Mouse (Mus musculus) heart, postnatal 0 days (tissue): Measurements from ENCODE around the gene Mau2.

Source experiments
- CTCF ChIP-seq: IDR thresholded peaks from 2 replicates; pipeline ENCODE4 v1.5.1; 2016; ENCODE audit warnings: antibody characterized with exemption, control low read depth, low read depth
- EP300 ChIP-seq: IDR thresholded peaks from 2 replicates; pipeline ENCODE4 v1.6.1; 2016; ENCODE audit warnings: antibody characterized with exemption, low read depth

DNA sequence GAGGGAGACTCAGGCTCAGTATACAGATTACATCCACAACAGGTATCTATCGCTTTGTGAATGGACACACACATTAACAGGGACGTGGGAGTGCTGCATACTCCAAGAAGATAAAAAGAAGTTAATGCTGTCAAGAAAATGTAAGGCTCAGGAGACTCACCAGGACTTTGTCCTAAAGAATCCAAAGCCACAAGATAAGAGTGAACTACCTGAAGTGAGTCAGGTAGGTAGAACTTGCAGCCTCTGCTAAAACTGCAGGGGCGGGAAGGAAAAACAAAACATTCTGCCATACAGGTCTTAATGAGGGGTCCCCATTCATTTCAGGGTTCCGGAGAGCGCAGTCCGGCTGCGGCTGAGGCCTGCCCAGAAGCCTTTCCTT, 69.5 kb downstream of the Mau2 start:
- TF ChIP-seq CTCF (no peak), EP300 (no peak)
